9 mouse cellular contexts compared by ENCODE assay signal in genomic region chr7:134864175-134864574, GRCm38 (mm10).
DNase-seq lines count a peak whose midpoint lies in the region; ATAC-seq and TF ChIP-seq lines count a peak whose summit lies in the region.
"Had no signal": no experiment of that assay in that cellular context is flagged by ENCODE, and none has a peak within 500 bp of the region (broad histone marks: within the 10 kb centered on the region; RNA-seq: fewer than 3 reads in every experiment).

No protein-coding gene starts in this region.

- H3K4me2 ChIP-seq in kidney, postnatal 0 days (ENCODE audit: low read length) = no peak overlapping the region
- H3K4me2 ChIP-seq in kidney, embryonic 14.5 days (replicated peaks; ENCODE audit: low read depth, low read length) = no peak overlapping the region
- H3K4me2 ChIP-seq in liver, embryonic 14.5 days (ENCODE audit: low read depth) = no peak overlapping the region
- H3K4me2 ChIP-seq: neural tube, embryonic 13.5 days had no signal

- peak; percentile 75 for DNase-seq in kidney, postnatal 0 days (ENCODE audit: low spot score)
- peak; percentile 63 for DNase-seq in adipocyte (ENCODE audit: low spot score)
- peak; percentile 54 for DNase-seq in embryo, embryonic 11.5 days (ENCODE audit: low read depth, low spot score)
- DNase-seq in liver, embryonic 14.5 days (ENCODE audit: low read depth in 3 of 3, low spot score in 3 of 3) = peak; percentile 3 to 6 (median 5)
- DNase-seq in thymus, postnatal 36 days = peak; percentile 4 to 6
- DNase-seq in spleen, postnatal 14 days (ENCODE audit: low spot score in 2 of 2) = no peak

- no peak for ATAC-seq in kidney, postnatal 0 days (replicated peaks; ENCODE audit: low FRiP score, low read depth)
- no peak for ATAC-seq in kidney, embryonic 14.5 days (ENCODE audit: low FRiP score, low TSS enrichment)
- no peak for ATAC-seq in liver, embryonic 14.5 days (ENCODE audit: insufficient read depth)

- no peak for TF ChIP-seq EP300 in liver, embryonic 14.5 days (IDR thresholded peaks at IDR 0.05; ENCODE audit: low read depth)

- H3K4me3 ChIP-seq in kidney, postnatal 0 days (replicated peaks; ENCODE audit: low read depth, low read length) = no peak overlapping the region
- no peak overlapping the region for H3K4me3 ChIP-seq in kidney, embryonic 14.5 days (ENCODE audit: low read length)
- H3K4me3 ChIP-seq in liver, embryonic 14.5 days (ENCODE audit: insufficient read depth in 1 of 2, low read depth in 2 of 2, low read length in 2 of 2) = no peak overlapping the region
- H3K4me3 ChIP-seq: layer of hippocampus, adult 2 months; neural tube, embryonic 13.5 days had no signal

- no peak for TF ChIP-seq CTCF in kidney, postnatal 0 days (IDR thresholded peaks at IDR 0.05; ENCODE audit: low read depth)
- no peak for TF ChIP-seq CTCF in liver, embryonic 14.5 days (IDR thresholded peaks at IDR 0.05; ENCODE audit: low read depth)

- no peaks in the 10 kb centered on the region for H3K9me3 ChIP-seq in kidney, postnatal 0 days (replicated peaks; ENCODE audit: low read length)
- no peaks in the 10 kb centered on the region for H3K9me3 ChIP-seq in kidney, embryonic 14.5 days (ENCODE audit: control insufficient read depth, low read length)
- H3K9me3 ChIP-seq in liver, embryonic 14.5 days (ENCODE audit: control insufficient read depth, low read length) = no peaks in the 10 kb centered on the region
- H3K9me3 ChIP-seq: neural tube, embryonic 13.5 days had no signal

- H3K4me1 ChIP-seq in kidney, postnatal 0 days (replicated peaks; ENCODE audit: insufficient read depth, low read length) = no peaks in the 10 kb centered on the region
- H3K4me1 ChIP-seq in kidney, embryonic 14.5 days (ENCODE audit: control insufficient read depth, insufficient read depth, low read length) = no peaks in the 10 kb centered on the region
- H3K4me1 ChIP-seq in liver, embryonic 14.5 days (replicated peaks; ENCODE audit: control insufficient read depth in 2 of 2, insufficient read depth in 2 of 2, low read length in 1 of 2) = no peaks in the 10 kb centered on the region
- H3K4me1 ChIP-seq: neural tube, embryonic 13.5 days had no signal

- no peak overlapping the region for H3K9ac ChIP-seq in kidney, postnatal 0 days (ENCODE audit: low read depth, low read length)
- H3K9ac ChIP-seq in kidney, embryonic 14.5 days (ENCODE audit: low read depth, low read length) = no peak overlapping the region
- no peak overlapping the region for H3K9ac ChIP-seq in liver, embryonic 14.5 days (replicated peaks)
- H3K9ac ChIP-seq: neural tube, embryonic 13.5 days had no signal

- H3K27me3 ChIP-seq in kidney, postnatal 0 days (ENCODE audit: insufficient read depth, low read length) = no peaks in the 10 kb centered on the region
- no peaks in the 10 kb centered on the region for H3K27me3 ChIP-seq in kidney, embryonic 14.5 days (ENCODE audit: control insufficient read depth, insufficient read depth, low read length)
- H3K27me3 ChIP-seq in liver, embryonic 14.5 days (ENCODE audit: control insufficient read depth, insufficient read depth, low read length) = no peaks in the 10 kb centered on the region
- H3K27me3 ChIP-seq: neural tube, embryonic 13.5 days had no signal

- no peak overlapping the region for H3K27ac ChIP-seq in kidney, postnatal 0 days
- no peak overlapping the region for H3K27ac ChIP-seq in kidney, embryonic 14.5 days (ENCODE audit: low read depth, low read length)
- H3K27ac ChIP-seq in liver, embryonic 14.5 days = no peak overlapping the region
- H3K27ac ChIP-seq: layer of hippocampus, adult 2 months; neural tube, embryonic 13.5 days had no signal

- H3K36me3 ChIP-seq in kidney, postnatal 0 days (ENCODE audit: insufficient read depth, low read length) = peaks cover 9% of the 10 kb centered on the region; the same call in 1 of the 2 replicates
- H3K36me3 ChIP-seq in kidney, embryonic 14.5 days (ENCODE audit: control insufficient read depth, insufficient read depth, low read length) = peaks cover 8% of the 10 kb centered on the region; the same call in 1 of the 2 replicates
- H3K36me3 ChIP-seq in liver, embryonic 14.5 days (replicated peaks; ENCODE audit: control insufficient read depth, insufficient read depth, low read depth) = no peaks in the 10 kb centered on the region
- H3K36me3 ChIP-seq: neural tube, embryonic 13.5 days had no signal

- 72% methylated on average over 2 of the region's 2 CpGs for WGBS in kidney, postnatal 0 days
- 77% methylated on average over 2 of the region's 2 CpGs for WGBS in kidney, embryonic 14.5 days
- WGBS in liver, embryonic 14.5 days (ENCODE audit: insufficient replicate concordance) = 68% methylated on average over 2 of the region's 2 CpGs

Comparison
In these comparisons a context has a peak if more than half of its experiments do, and no peak if none do; other contexts are left out.
1. DNase-seq: peak in kidney, postnatal 0 days (single experiment), adipocyte (single experiment), embryo, embryonic 11.5 days (single experiment), liver, embryonic 14.5 days (3 of 3) and thymus, postnatal 36 days (2 of 2); none in spleen, postnatal 14 days (0 of 2).